Mouse (Mus musculus): ENCODE measurements at regions not wholly inside any gene's neighbourhood (a gene's known extent, or its start where the extent isn't known, plus 50 kb on each side); places are given as distances from the start of the nearest gene placed in this dataset.

DNA sequence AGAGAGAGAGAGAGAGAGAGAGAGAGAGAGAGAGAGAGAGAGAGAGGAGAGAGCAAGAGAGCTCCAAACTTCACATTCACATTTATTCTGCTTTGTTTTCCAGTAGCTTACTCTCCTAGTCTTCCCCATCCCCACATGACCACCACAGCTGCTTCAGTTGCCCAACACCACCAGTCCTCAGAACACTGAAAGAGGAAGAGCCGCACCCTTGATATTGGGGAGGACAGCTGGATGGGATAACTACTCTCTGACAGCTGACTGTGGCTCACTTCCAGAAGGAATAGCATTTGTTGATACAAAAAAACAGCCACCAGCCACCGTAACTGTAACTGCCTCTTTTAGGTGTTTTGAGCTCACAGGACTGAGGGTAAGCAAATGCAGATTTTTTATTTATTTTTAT is 67.9 kb downstream of the Pou3f3 start:
- TF ChIP-seq POLR2A (IDR thresholded peaks at IDR 0.05; ENCODE audit: low read depth, low read length) (no peak), CTCF (IDR thresholded peaks at IDR 0.05; ENCODE audit: extremely low read depth, insufficient read depth, insufficient read length, insufficient replicate concordance) (no peak)
